ENCODE assay signal across 12 mouse cellular contexts in the genomic region with DNA sequence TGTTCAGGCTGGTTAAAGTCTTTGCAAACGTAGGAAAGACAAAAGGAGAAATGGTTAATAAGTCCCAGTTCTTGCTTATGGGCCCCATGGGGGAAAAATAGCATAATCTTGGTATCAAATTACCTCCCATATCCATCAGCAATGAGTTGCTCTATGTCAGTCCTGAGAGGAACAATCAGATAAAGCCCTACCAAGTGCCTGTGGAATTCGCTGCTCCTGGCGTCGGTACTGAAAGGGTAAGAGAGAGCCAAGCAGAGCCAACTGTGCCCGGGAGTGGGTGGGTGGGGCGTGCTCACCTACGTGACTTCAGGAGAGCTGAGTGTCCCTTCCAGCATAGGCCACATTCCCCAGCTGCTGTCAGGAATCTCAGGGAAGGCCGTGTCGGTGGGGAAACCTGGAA.
A peak's percentile ranks its signal among the peaks of the same experiment; 100 is the strongest.
DNase-seq lines count a peak whose midpoint lies in the region; ATAC-seq and TF ChIP-seq lines count a peak whose summit lies in the region.
"Had no signal": no experiment of that assay in that cellular context is flagged by ENCODE, and none has a peak within 500 bp of the region (broad histone marks: within the 10 kb centered on the region; RNA-seq: fewer than 3 reads in every experiment).

No protein-coding gene starts in this region.

- no peaks in the 10 kb centered on the region for H3K36me3 ChIP-seq in heart, embryonic 14.5 days (ENCODE audit: control insufficient read depth, insufficient read depth, low read length)
- H3K36me3 ChIP-seq in heart, adult 2 months (ENCODE audit: control insufficient read depth, insufficient read depth, low read length) = no peaks in the 10 kb centered on the region
- no peaks in the 10 kb centered on the region for H3K36me3 ChIP-seq in lung, embryonic 15.5 days
- H3K36me3 ChIP-seq: midbrain, embryonic 13.5 days; neural tube, embryonic 13.5 days had no signal

- H3K4me1 ChIP-seq in heart, embryonic 14.5 days (ENCODE audit: control insufficient read depth in 2 of 2, insufficient read depth in 2 of 2, low read length in 2 of 2) = peaks cover 25 to 40% of the 10 kb centered on the region in 2 experiments
- no peaks in the 10 kb centered on the region; the same call in 1 of the 2 replicates for H3K4me1 ChIP-seq in heart, adult 2 months (ENCODE audit: control insufficient read depth, insufficient read depth, low read length)
- H3K4me1 ChIP-seq in lung, embryonic 15.5 days = peaks cover 44% of the 10 kb centered on the region

- TF ChIP-seq EP300 in heart, adult 2 months (IDR thresholded peaks at IDR 0.05; ENCODE audit: insufficient read depth, low read depth, low read length) = no peak

- DNase-seq in heart, adult 2 months = no peak
- DNase-seq in urinary bladder, postnatal 14 days (ENCODE audit: low spot score) = peak; percentile 37
- DNase-seq in urinary bladder, postnatal 4 days (ENCODE audit: low spot score in 2 of 2) = no peak
- DNase-seq in cerebellum, adult 18-20 months = no peak
- no peak for DNase-seq in adrenal gland, adult 8-10 months
- DNase-seq in left cerebral cortex, adult 18-20 months (ENCODE audit: low spot score in 2 of 2) = no peak
- DNase-seq: gastrocnemius, adult 2 months; retina, postnatal 1 day had no signal

- H3K27ac ChIP-seq in heart, embryonic 14.5 days (replicated peaks in 1 of 2; ENCODE audit: control insufficient read depth in 1 of 2, insufficient read depth in 1 of 2, low read depth in 2 of 2, low read length in 2 of 2) = peak overlapping the region in 1 of 2 experiments; percentile 50; a peak in 1 of 4 replicates
- H3K27ac ChIP-seq in heart, adult 2 months = no peak overlapping the region
- peak overlapping the region; percentile 83 for H3K27ac ChIP-seq in lung, embryonic 15.5 days
- H3K27ac ChIP-seq: gastrocnemius, adult 2 months; midbrain, embryonic 13.5 days; neural tube, embryonic 13.5 days had no signal

- peak; percentile 33; the same call in 1 of the 2 replicates for ATAC-seq in heart, embryonic 14.5 days (ENCODE audit: insufficient number of reproducible peaks, insufficient read depth, low FRiP score, low read depth)
- peak; percentile 76 for ATAC-seq in lung, embryonic 15.5 days (ENCODE audit: borderline replicate concordance, extremely low read depth, low FRiP score, low TSS enrichment)
- ATAC-seq: midbrain, embryonic 13.5 days had no signal

- TF ChIP-seq POLR2A in heart, adult 2 months (IDR thresholded peaks at IDR 0.05; ENCODE audit: insufficient read depth, low read depth, low read length) = no peak

- no peaks in the 10 kb centered on the region for H3K9me3 ChIP-seq in heart, embryonic 14.5 days (ENCODE audit: control insufficient read depth, low read length)
- no peaks in the 10 kb centered on the region for H3K9me3 ChIP-seq in lung, embryonic 15.5 days
- H3K9me3 ChIP-seq: midbrain, embryonic 13.5 days; neural tube, embryonic 13.5 days had no signal

- H3K9ac ChIP-seq in heart, embryonic 14.5 days (ENCODE audit: low read length) = no peak overlapping the region
- no peak overlapping the region for H3K9ac ChIP-seq in heart, adult 2 months (ENCODE audit: low read depth, low read length)
- no peak overlapping the region for H3K9ac ChIP-seq in lung, embryonic 15.5 days
- H3K9ac ChIP-seq: midbrain, embryonic 13.5 days; neural tube, embryonic 13.5 days had no signal

- intact Hi-C loops in heart, adult 2 months (cut with DNase I) = no loop called here

- H3K4me2 ChIP-seq in heart, embryonic 14.5 days (ENCODE audit: low read length) = peak overlapping the region; percentile 18; the same call in 1 of the 2 replicates
- H3K4me2 ChIP-seq in lung, embryonic 15.5 days = no peak overlapping the region
- H3K4me2 ChIP-seq: midbrain, embryonic 13.5 days; neural tube, embryonic 13.5 days had no signal

- H3K79me2 ChIP-seq in heart, adult 2 months (replicated peaks; ENCODE audit: control insufficient read depth, insufficient read depth, low read length) = no peaks in the 10 kb centered on the region

- 34% methylated on average over 9 of the region's 9 CpGs for WGBS in heart, embryonic 14.5 days
- 58% methylated on average over 9 of the region's 9 CpGs for WGBS in heart, adult 2 months
- WGBS in lung, embryonic 15.5 days = 28% methylated on average over 9 of the region's 9 CpGs

- no peak for TF ChIP-seq CTCF in heart, adult 2 months (IDR thresholded peaks at IDR 0.05)

- H3K27me3 ChIP-seq in heart, embryonic 14.5 days (ENCODE audit: control insufficient read depth, insufficient read depth, low read length) = no peaks in the 10 kb centered on the region
- H3K27me3 ChIP-seq in heart, adult 2 months (ENCODE audit: control insufficient read depth, insufficient read depth, low read length) = no peaks in the 10 kb centered on the region
- no peaks in the 10 kb centered on the region for H3K27me3 ChIP-seq in lung, embryonic 15.5 days
- H3K27me3 ChIP-seq: midbrain, embryonic 13.5 days; neural tube, embryonic 13.5 days had no signal

- H3K4me3 ChIP-seq in heart, embryonic 14.5 days (ENCODE audit: control insufficient read depth in 1 of 2, insufficient read depth in 1 of 2, low read depth in 1 of 2, low read length in 2 of 2) = no peak overlapping the region
- no peak overlapping the region for H3K4me3 ChIP-seq in heart, adult 2 months
- H3K4me3 ChIP-seq in lung, embryonic 15.5 days = no peak overlapping the region
- H3K4me3 ChIP-seq: gastrocnemius, adult 2 months; midbrain, embryonic 13.5 days; neural tube, embryonic 13.5 days had no signal
